Mouse (Mus musculus) myocyte (in vitro differentiated cells): ENCODE data around the gene Sco2. TPM values are rescaled to one million over a fixed set of nuclear protein-coding genes. Genes with fewer than 3 reads are reported as not detected.
A peak's percentile ranks its signal among the peaks of the same experiment; 100 is the strongest.

Experiments
- H3K27me3 ChIP-seq: one replicate; pipeline ENCODE4 v1.6.1; 2011; ENCODE audit not compliant: control insufficient read depth, insufficient read depth, insufficient read length
- H3K36me3 ChIP-seq: one replicate; pipeline ENCODE4 v1.6.1; 2011; ENCODE audit not compliant: control insufficient read depth, insufficient read depth
- H3K4me2 ChIP-seq: one replicate; pipeline ENCODE4 v1.6.1; 2011; ENCODE audit warnings: low read depth, control low read depth
- H3K4me3 ChIP-seq: one replicate; pipeline ENCODE4 v1.5.1; 2011; ENCODE audit warnings: mild to moderate bottlenecking, control low read depth, moderate library complexity
- H3K79me2 ChIP-seq: one replicate; pipeline ENCODE4 v1.6.1; 2011; ENCODE audit not compliant: control insufficient read depth, insufficient read depth
- H3ac ChIP-seq: one replicate; pipeline ENCODE4 v1.6.1; 2011; ENCODE audit not compliant: control insufficient read depth, insufficient read length
- CEBPB ChIP-seq: IDR thresholded peaks from 2 replicates; pipeline ENCODE4 v1.6.1; 2011; ENCODE audit warnings: mild to moderate bottlenecking, moderate library complexity; ENCODE audit not compliant: poor library complexity, insufficient read depth, severe bottlenecking
- E2F4 ChIP-seq: IDR thresholded peaks from one replicate; pipeline ENCODE4 v1.6.1; 2011; ENCODE audit warnings: mild to moderate bottlenecking, control low read depth, moderate library complexity; ENCODE audit not compliant: insufficient read depth
- MAX ChIP-seq: IDR thresholded peaks from one replicate; pipeline ENCODE4 v1.6.1; 2011; ENCODE audit warnings: low read depth, mild to moderate bottlenecking, control low read depth
- MYOD1 ChIP-seq, 3 experiments: IDR thresholded peaks; one replicate each; pipeline ENCODE4 v1.6.1; 2011; ENCODE audit warnings: control low read depth in 2 of 3, low read depth in 2 of 3, mild to moderate bottlenecking in 2 of 3, moderate library complexity in 1 of 3; ENCODE audit not compliant: insufficient read length in 2 of 3, control insufficient read depth in 1 of 3
- MYOG ChIP-seq, 3 experiments: IDR thresholded peaks; one replicate each; pipeline ENCODE4 v1.6.1; 2011; ENCODE audit warnings: control low read depth in 2 of 3, low read depth in 2 of 3, mild to moderate bottlenecking in 2 of 3; ENCODE audit not compliant: insufficient read length in 2 of 3, control insufficient read depth in 1 of 3, insufficient read depth in 1 of 3
- POLR2A ChIP-seq: IDR thresholded peaks from one replicate; pipeline ENCODE4 v1.6.1; 2011; ENCODE audit warnings: low read depth, mild to moderate bottlenecking, control low read depth, moderate library complexity; ENCODE audit not compliant: insufficient read length
- POLR2AphosphoS2 ChIP-seq: IDR thresholded peaks from one replicate; pipeline ENCODE4 v1.6.1; 2011; ENCODE audit warnings: low read depth, control low read depth; ENCODE audit not compliant: insufficient read length
- REST ChIP-seq: IDR thresholded peaks from one replicate; pipeline ENCODE4 v1.6.1; 2011; ENCODE audit warnings: mild to moderate bottlenecking, control low read depth, moderate library complexity; ENCODE audit not compliant: insufficient read depth, insufficient read length
- SRF ChIP-seq: IDR thresholded peaks from one replicate; pipeline ENCODE4 v1.6.1; 2011; ENCODE audit warnings: low read depth; ENCODE audit not compliant: control insufficient read depth, insufficient read length
- TCF12 ChIP-seq: IDR thresholded peaks from one replicate; pipeline ENCODE4 v1.6.1; 2011; ENCODE audit warnings: mild to moderate bottlenecking, control low read depth; ENCODE audit not compliant: poor library complexity, insufficient read depth, severe bottlenecking
- TCF3 ChIP-seq: IDR thresholded peaks from one replicate; pipeline ENCODE4 v1.6.1; 2011; ENCODE audit warnings: low read depth, control low read depth; ENCODE audit not compliant: insufficient read length
- USF1 ChIP-seq: IDR thresholded peaks from one replicate; pipeline ENCODE4 v1.6.1; 2011; ENCODE audit warnings: low read depth, mild to moderate bottlenecking, control low read depth, moderate library complexity
- polyA plus RNA-seq: library from polyadenylated mRNA; unstranded; fragments of >200 nt; fragmentation: generic; extraction: Trizol; gene quantifications from one replicate; pipeline ENCODE4 v1.2.1, GENCODE M21; 2012; ENCODE audit warnings: missing spikeins

Gene Sco2
- polyA plus RNA-seq, 1 experiment, result 28.0 TPM

DNA sequence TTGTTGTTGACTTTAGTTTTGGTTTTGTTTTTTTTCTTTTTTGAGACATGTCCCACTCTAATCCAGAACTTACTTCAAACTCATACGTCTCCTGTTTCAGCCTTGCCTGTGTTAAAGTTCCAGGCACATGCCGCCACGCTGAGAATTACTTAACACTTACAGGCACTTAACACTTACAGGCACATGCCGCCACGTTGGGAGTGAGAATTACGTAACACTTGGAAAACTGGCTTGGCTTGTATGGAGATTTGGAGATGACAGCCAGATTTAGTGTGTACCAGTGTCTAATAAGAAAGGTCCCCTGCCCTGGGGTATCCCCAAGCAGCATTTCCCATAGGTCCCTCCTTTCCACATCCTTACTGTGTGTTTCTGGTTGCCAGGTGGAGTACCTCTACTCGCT is 10.6 kb downstream of the Sco2 start:
- Histone ChIP-seq H3K79me2 (peaks cover 39% of the 10 kb centered on the region), H3K4me2 (no peak overlapping the region), H3ac (no peak overlapping the region), H3K27me3 (no peaks in the 10 kb centered on the region), H3K36me3 (peaks cover 83% of the 10 kb centered on the region), H3K4me3 (no peak overlapping the region)
- no peak for TF ChIP-seq REST
- no peak for TF ChIP-seq MYOG (IDR thresholded peaks at IDR 0.05; ENCODE audit: control insufficient read depth in 1 of 3, insufficient read depth in 1 of 3, insufficient read length in 2 of 3, low read depth in 2 of 3)
- no peak for TF ChIP-seq SRF

DNA sequence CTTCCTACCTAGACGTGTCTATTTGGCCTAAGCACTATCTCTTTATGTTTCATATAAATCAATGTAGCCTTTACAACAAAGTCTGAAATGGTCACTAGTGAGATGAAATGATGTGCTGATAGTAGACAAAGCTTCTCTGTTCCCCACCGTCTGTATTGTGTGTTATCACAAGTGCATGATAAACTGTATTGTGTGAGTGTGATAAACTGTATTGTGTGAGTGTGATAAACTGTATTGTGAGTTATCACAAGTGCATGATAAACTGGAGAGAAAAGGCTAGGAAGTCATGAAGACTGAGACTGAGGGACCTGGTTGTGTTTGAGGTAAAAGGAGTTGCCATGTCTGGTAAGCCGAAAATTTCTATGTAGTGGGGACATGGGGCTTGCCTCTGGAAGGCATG is 14.9 kb downstream of the Sco2 start:
- peaks cover 40% of the 10 kb centered on the region for H3K36me3 ChIP-seq
- H3K4me2 ChIP-seq, result no peak overlapping the region
- H3K4me3 ChIP-seq, result no peak overlapping the region
- peaks cover 76% of the 10 kb centered on the region for H3K79me2 ChIP-seq
- no peak overlapping the region for H3ac ChIP-seq
- no peaks in the 10 kb centered on the region for H3K27me3 ChIP-seq
- no peak for TF ChIP-seq CEBPB
- no peak for TF ChIP-seq MAX
- no peak for TF ChIP-seq MYOG (IDR thresholded peaks at IDR 0.05; ENCODE audit: control insufficient read depth in 1 of 3, insufficient read depth in 1 of 3, insufficient read length in 2 of 3, low read depth in 2 of 3)
- no peak for TF ChIP-seq E2F4
- no peak for TF ChIP-seq POLR2A
- TF ChIP-seq POLR2AphosphoS2, result no peak
- TF ChIP-seq MYOD1 (IDR thresholded peaks at IDR 0.05; ENCODE audit: control insufficient read depth in 1 of 3, insufficient read length in 2 of 3, low read depth in 2 of 3), result no peak
- no peak for TF ChIP-seq USF1
- TF ChIP-seq SRF, result no peak
- TF ChIP-seq REST, result no peak
- no peak for TF ChIP-seq TCF3
- TF ChIP-seq TCF12, result no peak

DNA sequence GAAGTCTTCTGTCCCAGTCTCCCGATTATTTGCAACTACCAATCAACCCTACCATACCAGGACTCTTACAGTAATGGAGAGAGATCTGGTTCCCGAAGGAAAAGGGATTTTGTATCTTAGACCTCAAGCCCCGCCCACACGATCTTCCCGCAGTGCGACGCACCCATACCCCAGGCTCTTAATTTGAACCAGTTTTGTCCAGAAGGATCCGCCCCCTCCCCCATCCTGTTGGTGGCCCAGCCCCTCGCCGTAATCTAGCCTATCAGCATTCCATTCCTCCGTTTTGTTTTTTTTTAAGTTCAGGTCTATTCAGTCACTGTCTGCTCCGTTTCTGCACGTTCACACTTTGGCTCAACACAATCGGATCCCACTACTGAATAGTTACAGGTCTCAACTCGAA is 17.3 kb downstream of the Sco2 start:
- Histone ChIP-seq H3K79me2 (peaks cover 71% of the 10 kb centered on the region), H3K4me2 (peak overlapping the region; percentile 86), H3K4me3 (peak overlapping the region; percentile 97), H3K36me3 (peaks cover 24% of the 10 kb centered on the region), H3K27me3 (no peaks in the 10 kb centered on the region), H3ac (peak overlapping the region; percentile 67)
- no peak for TF ChIP-seq MYOD1 (IDR thresholded peaks at IDR 0.05; ENCODE audit: control insufficient read depth in 1 of 3, insufficient read length in 2 of 3, low read depth in 2 of 3)
- TF ChIP-seq POLR2AphosphoS2, result peak; percentile 58
- TF ChIP-seq POLR2A, result peak; percentile 47
- peak; percentile 13 for TF ChIP-seq E2F4

DNA sequence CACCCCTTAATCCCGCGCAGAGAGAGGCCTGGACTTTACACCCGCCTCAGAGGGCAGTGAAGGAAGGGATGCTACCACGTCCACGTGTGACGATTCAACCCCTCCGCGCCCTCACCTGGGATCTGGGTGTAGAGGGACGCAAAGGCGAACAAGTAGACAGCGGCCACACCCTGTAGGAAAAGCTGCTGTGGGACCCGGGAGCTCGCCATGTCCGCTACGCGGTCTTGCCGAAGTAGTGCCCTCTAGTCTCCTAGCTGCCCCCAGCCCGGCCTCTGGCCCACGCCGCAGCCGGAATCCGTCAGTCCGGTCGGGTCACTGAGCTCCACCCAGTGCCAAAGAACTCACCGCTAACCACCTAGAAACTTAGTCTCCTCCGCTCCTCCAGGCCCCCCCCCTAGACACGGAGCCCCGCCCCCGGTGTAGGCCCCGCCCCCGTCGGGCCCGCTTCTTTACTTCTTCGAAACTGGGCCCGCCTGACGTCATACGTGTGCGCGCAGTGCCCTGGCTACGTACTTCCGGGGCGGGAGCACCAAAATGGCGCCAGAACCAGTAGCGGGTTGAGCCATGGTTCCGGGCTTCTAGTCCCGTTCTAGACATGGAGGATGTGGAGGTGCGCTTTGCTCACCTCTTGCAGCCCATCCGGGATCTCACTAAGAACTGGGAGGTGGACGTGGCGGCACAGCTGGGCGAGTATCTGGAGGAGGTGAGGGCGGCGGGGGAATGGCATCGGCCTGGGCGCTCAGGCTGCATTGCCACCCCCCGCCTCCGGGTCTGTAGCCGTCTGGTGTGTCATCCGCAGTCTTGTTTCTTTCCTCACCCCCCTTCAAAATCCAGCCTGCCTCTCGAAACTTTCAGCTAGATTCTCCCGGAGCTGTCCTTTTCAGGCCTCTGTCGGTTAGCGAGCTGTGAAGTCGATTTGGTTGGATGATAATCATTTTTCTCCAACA is 18.1 kb downstream of the Sco2 start, which contains the start of the genes Lmf2 and Ncaph2:
Lmf2 (minus strand) TSS at position 419 of the 947 bp plus-strand sequence.
Ncaph2 (plus strand) TSS at position 479 of the 947 bp plus-strand sequence.
- TF ChIP-seq TCF3 (no peak), TCF12 (no peak), REST (no peak), SRF (peak; percentile 84), USF1 (no peak), E2F4 (peak; percentile 89), MAX (no peak), POLR2AphosphoS2 (peak; percentile 78), CEBPB (no peak), MYOD1 (IDR thresholded peaks at IDR 0.05; ENCODE audit: control insufficient read depth in 1 of 3, insufficient read length in 2 of 3, low read depth in 2 of 3) (no peak), POLR2A (peak; percentile 70), MYOG (IDR thresholded peaks at IDR 0.05; ENCODE audit: control insufficient read depth in 1 of 3, insufficient read depth in 1 of 3, insufficient read length in 2 of 3, low read depth in 2 of 3) (peak in 1 of 3 experiments; percentile 7)
- peaks cover 15% of the 10 kb centered on the region for H3K36me3 ChIP-seq
- peak within 1 kb of the TSS; percentile 67 for H3ac ChIP-seq
- peak within 1 kb of the TSS; percentile 86 for H3K4me2 ChIP-seq
- H3K79me2 ChIP-seq, result peaks cover 62% of the 10 kb centered on the region
- H3K27me3 ChIP-seq, result no peaks in the 10 kb centered on the region
- H3K4me3 ChIP-seq, result peak within 1 kb of the TSS; percentile 97

DNA sequence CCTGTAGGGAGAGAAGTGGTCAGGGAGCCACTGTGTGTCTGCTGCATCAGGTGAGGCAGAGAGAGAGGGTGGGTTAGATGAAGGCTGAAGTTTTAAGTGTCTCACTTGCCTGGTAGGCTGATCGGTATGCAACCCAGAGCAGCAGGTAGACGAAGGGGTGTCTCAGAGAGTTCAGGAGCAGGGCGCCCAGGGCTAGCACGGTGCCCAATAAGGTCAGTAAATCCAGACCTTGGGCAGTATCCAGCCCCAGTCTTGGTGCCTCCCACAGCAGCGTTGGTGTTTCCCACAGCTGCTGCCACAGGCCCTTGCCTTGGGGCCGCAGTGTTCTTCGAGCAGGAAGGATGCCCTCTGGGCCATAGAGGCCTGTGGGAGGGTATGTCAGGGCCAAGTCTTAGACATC is 19.2 kb downstream of the Sco2 start:
- peak overlapping the region; percentile 97 for H3K4me3 ChIP-seq
- peaks cover 12% of the 10 kb centered on the region for H3K36me3 ChIP-seq
- no peaks in the 10 kb centered on the region for H3K27me3 ChIP-seq
- H3K79me2 ChIP-seq, result peaks cover 51% of the 10 kb centered on the region
- TF ChIP-seq REST (no peak), MAX (no peak), USF1 (no peak), MYOG (IDR thresholded peaks at IDR 0.05; ENCODE audit: control insufficient read depth in 1 of 3, insufficient read depth in 1 of 3, insufficient read length in 2 of 3, low read depth in 2 of 3) (no peak), CEBPB (no peak), TCF3 (no peak), POLR2A (no peak), POLR2AphosphoS2 (no peak), E2F4 (no peak), SRF (no peak), MYOD1 (IDR thresholded peaks at IDR 0.05; ENCODE audit: control insufficient read depth in 1 of 3, insufficient read length in 2 of 3, low read depth in 2 of 3) (no peak), TCF12 (no peak)
- H3K4me2 ChIP-seq, result peak overlapping the region; percentile 75
- H3ac ChIP-seq, result peak overlapping the region; percentile 67
